Mouse (Mus musculus): ENCODE data around the gene Wdr35.

GRCm38 (mm10) chr12:9016376-9016775 is 42.7 kb downstream of the Wdr35 start:
- TF ChIP-seq CTCF (IDR thresholded peaks at IDR 0.05; ENCODE audit: low read depth) (no peak), EP300 (IDR thresholded peaks at IDR 0.05; ENCODE audit: low read depth) (no peak)
